In the genomic region with DNA sequence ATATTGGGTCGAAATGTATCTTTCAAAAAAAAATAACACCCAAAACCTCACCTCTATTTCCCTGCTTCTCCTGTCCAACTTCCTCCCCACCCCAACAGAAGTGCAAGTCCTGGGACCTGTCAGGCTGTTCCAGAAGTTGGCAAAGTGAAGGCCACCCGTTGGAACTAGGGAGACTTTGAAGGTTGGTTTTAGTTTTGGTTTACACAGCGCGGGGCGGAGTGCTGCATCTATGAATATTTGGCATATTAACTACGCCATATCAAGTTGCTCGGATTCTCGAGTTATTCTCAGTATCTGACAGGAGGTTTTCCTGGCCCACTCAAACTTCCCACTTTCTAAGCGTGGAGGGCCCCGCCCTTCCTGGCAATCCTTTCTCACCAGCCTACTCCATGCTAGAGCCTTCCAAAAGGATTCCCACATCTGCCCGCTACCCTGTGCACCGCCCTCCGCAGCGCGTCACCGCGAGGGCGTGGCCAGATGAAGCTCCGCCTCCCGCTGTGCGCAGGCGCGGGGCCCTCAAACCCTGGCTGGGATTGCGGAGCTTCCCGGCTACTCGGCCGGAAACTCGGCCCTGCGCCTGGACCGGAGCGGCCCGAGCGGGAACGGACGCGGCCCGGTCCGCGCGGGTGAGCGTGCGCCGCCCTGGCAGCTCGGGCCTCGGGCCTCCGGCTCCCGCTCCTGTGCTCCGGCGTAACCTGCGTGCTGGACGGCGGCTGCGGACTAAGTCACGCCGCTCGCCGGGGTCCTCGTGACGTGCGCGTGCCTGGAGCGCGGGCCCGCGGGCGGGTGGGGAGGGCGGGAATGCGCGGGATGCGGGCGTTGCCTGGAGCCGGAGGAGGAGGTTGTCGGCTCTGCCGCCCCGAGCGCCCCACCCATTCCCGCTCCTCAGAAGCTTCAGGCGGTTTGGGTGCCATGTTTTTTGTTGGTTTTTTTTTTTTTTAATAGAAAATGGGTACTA, we compare ENCODE assay signal across 8 mouse cellular contexts. TPM values are rescaled to one million over a fixed set of nuclear protein-coding genes. Genes with fewer than 3 reads are reported as not detected.
DNase-seq lines count a peak whose midpoint lies in the region; ATAC-seq lines count a peak whose summit lies in the region.

A gene (plus strand): TSS at position 474 of the 958 bp plus-strand sequence.

- peak within 1 kb of the TSS; percentile 70 for H3K4me3 ChIP-seq in intestine, embryonic 14.5 days (ENCODE audit: low read depth, low read length)

- H3K9ac ChIP-seq in intestine, embryonic 14.5 days (ENCODE audit: low read length), result peak within 1 kb of the TSS; percentile 90

- 3% methylated on average over 76 of the region's 78 CpGs for WGBS in intestine, embryonic 14.5 days

- H3K27me3 ChIP-seq in intestine, embryonic 14.5 days (replicated peaks; ENCODE audit: control insufficient read depth, insufficient read depth, low read length), result no peaks in the 10 kb centered on the region

- H3K36me3 ChIP-seq in intestine, embryonic 14.5 days (ENCODE audit: control insufficient read depth, insufficient read depth, low read length), result 0 out of 2 replicates have a peak, but pooled peaks cover 15% of the 10 kb centered on the region

- peak; percentile 95 for DNase-seq in adipocyte (ENCODE audit: low spot score)
- DNase-seq in embryo, embryonic 10 days (ENCODE audit: low spot score), result peak; percentile 97
- peak; percentile 95 for DNase-seq in gastrocnemius, postnatal 14 days
- DNase-seq in intestine, embryonic 14.5 days (ENCODE audit: low spot score), result peak; percentile 99
- peak; percentile 95 to 96 for DNase-seq in left cerebral cortex, postnatal 14 days (ENCODE audit: low spot score in 2 of 2)
- peak; percentile 96 for DNase-seq in mesoderm, embryonic 11.5 days (ENCODE audit: low read depth, low spot score)
- peak; percentile 91 to 93 for DNase-seq in right cerebral cortex, postnatal 36 days (ENCODE audit: low spot score in 2 of 2)
- DNase-seq in yolk sac, embryonic 10.5 days (ENCODE audit: low spot score), result peak; percentile 96

- H3K4me1 ChIP-seq in intestine, embryonic 14.5 days (replicated peaks; ENCODE audit: control insufficient read depth, insufficient read depth, low read length), result peaks cover 3% of the 10 kb centered on the region; the same call in 1 of the 2 replicates

- intact Hi-C loops in gastrocnemius, postnatal 14 days (cut with DNase I; ENCODE audit: low total_unique reads), result no loop called here
- intact Hi-C loops in left cerebral cortex, postnatal 14 days (cut with DNase I), result loop anchor here (2.0 kb wide), 1 partner anchor 70 kb away; no protein-coding TSS in a partner anchor

- H3K4me2 ChIP-seq in intestine, embryonic 14.5 days (ENCODE audit: low read length), result peak within 1 kb of the TSS; percentile 67

- H3K27ac ChIP-seq in intestine, embryonic 14.5 days (ENCODE audit: low read depth), result peak within 1 kb of the TSS; percentile 99

- peak; percentile 99 for ATAC-seq in intestine, embryonic 14.5 days (replicated peaks; ENCODE audit: low FRiP score, low TSS enrichment, low read depth)

- no peaks in the 10 kb centered on the region for H3K9me3 ChIP-seq in intestine, embryonic 14.5 days (ENCODE audit: control insufficient read depth, low read length)

RNA-seq across cellular contexts. Expression of the gene that starts here (rescaled TPM):
- total RNA-seq in gastrocnemius, postnatal 14 days (2021), result 10 to 100 TPM; 11.5 to 13.3 TPM
- 12.9 and 14.9 TPM in 2 replicates for polyA plus RNA-seq in intestine, embryonic 14.5 days (2014; fragmentation: Nextera tagmentation; extraction: Ambion mirVana)
- 1 to 10 TPM; 8.4 to 8.7 TPM for total RNA-seq in left cerebral cortex, postnatal 14 days (2021)

Comparison
In these comparisons a context has a peak if more than half of its experiments do, and no peak if none do; other contexts are left out.
1. Peak in every context shown above with its lines: DNase-seq, ATAC-seq, H3K4me3 ChIP-seq and H3K27ac ChIP-seq.